Mouse (Mus musculus) kidney, adult 18-20 months (tissue): Measurements from ENCODE around the gene Pxdc1.
A peak's percentile ranks its signal among the peaks of the same experiment; 100 is the strongest.

Experiments used
- DNase-seq: peaks from one replicate; pipeline ENCODE4 v3.0.0; 2021

Gene Pxdc1

GRCm38 (mm10) chr13:34650953-34651352, 2.3 kb downstream of the Pxdc1 start:
- peak; percentile 19 for DNase-seq

- no peak for DNase-seq
These were observed 2.9 kb downstream of the Pxdc1 start for GRCm38 (mm10) chr13:34650371-34650770.

- peak; percentile 7 for DNase-seq
These were observed 5.5 kb downstream of the Pxdc1 start for GRCm38 (mm10) chr13:34647751-34648150.

GRCm38 (mm10) chr13:34647221-34647620, 6.1 kb downstream of the Pxdc1 start:
- peak; percentile 8 for DNase-seq

DNA sequence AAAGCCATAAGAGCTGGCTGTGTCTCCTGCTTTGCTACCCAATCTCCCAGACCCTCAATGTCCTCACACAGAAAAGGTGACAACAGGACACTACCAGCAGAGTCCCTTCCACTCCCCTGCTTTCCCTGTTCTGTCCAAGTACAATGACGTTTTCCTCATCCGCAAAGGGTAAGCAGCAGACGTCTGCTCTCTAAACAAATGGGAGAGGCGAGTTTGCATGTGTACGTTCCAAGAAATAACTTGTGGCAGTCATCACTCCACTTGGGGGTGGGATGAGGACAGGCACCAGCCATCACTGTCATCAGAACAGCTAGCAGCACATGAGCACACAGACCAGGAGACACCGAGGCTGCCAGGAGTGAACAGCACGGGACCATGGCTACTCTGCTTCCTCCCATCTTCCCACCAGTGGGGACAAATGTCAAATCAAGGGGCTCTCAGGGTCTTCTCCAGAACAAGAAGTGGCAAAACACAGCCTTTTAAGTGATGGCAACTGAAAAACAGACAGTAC, 7.0 kb downstream of the Pxdc1 start:
- DNase-seq: no peak

GRCm38 (mm10) chr13:34645519-34645918, 7.8 kb downstream of the Pxdc1 start:
- DNase-seq: no peak

DNA sequence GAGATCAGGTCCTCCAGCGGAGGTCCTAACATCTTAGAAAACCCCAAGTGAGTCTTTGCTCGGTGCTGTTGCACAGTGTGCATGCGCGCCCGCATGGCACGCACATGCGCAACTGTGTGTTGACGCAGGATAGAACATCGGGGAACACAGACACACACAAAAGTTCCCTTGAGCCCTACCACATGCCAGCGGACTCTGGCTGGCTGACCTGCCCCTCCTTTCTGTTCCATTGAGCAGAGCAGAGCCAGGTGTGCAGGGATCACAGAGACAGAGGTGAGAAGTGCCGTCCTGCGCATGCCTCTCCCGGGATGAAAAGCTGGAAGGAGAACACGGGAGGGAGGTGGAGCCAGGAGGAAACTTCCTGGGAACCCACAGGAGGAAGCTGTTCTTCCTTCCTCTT, 8.9 kb downstream of the Pxdc1 start:
- no peak for DNase-seq

DNA sequence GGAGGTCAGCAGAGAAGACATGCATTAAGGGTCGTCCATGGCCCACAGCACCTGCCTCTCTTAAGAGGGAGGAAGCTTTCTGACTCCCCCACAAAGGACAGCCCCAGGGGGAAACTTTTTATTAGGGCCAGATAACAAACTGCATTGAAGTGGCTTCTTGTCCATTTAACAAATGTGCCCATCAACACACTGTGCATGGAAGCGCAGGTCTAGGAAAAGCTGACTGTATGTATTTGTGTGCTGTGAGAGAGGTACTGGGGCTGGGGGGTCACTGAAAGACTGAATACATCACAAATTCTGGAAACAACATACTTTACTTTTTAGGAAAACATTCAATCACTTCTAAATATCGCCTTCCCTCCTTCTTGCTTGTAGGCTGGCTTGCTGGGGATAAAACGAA, 9.4 kb downstream of the Pxdc1 start:
- DNase-seq: no peak

- DNase-seq: peak; percentile 73
These were observed 10.1 kb downstream of the Pxdc1 start for GRCm38 (mm10) chr13:34642941-34643875.

DNA sequence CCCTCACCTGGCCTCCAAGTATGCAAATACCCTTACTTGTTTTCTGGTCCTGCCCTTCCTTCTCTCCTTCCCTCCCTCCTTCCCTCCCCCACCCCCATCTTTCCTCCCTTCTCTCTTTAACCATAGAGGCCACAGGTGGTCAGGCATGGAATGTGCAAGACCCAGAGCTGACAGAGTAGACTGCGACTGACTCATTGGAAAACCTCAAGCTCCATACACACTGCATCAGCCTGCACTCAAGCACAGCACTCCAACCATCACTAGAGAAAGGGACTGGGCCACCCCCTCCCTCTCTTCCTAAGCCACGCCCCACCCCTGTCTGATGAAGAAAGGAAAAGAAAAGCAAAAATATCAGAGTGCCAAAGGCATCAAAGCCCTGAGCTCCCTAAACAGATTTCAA, 12.2 kb downstream of the Pxdc1 start:
- no peak for DNase-seq

- peak; percentile 79 for DNase-seq
These were observed 17.3 kb downstream of the Pxdc1 start for GRCm38 (mm10) chr13:34635978-34636377.

GRCm38 (mm10) chr13:34630319-34630718, 23.0 kb downstream of the Pxdc1 start:
- DNase-seq: no peak

DNA sequence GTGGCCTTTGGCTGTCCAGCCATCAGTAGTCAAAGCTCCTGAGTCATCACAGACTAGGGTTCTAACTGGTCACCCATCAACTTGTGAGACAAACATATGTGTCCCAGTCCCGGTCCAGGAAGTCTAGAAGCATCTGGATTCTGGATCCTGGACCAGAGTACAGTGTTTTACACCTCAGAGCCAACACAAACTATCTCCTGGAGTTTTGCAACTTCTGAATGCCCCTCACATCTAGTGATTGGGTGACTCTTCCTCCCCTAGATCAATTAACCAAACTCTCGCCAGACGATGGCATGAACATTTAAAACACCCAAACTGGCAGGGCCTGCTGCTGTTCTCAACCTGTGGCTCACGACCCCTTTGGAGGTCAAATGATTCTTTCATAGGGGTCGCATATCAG, 23.5 kb downstream of the Pxdc1 start:
- no peak for DNase-seq

DNA sequence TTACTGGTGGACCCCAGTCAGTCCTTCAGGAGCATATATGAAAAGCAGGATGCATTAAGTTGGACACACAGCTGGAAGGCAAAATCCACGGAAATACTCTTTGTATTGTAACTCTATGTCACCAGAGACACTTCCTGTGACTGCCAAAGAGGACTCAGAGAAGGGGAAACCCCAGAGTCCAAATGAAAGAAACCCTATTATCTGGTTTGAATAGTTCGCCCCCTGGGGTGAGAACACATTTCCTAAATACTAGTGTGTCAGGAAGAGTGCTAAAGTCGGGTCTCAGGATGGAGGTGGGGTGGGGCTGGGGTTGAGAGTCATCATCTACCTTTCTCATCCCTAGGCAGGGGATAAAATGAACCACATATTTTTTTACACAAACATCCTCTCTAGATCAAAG, 25.8 kb downstream of the Pxdc1 start:
- DNase-seq: no peak

DNA sequence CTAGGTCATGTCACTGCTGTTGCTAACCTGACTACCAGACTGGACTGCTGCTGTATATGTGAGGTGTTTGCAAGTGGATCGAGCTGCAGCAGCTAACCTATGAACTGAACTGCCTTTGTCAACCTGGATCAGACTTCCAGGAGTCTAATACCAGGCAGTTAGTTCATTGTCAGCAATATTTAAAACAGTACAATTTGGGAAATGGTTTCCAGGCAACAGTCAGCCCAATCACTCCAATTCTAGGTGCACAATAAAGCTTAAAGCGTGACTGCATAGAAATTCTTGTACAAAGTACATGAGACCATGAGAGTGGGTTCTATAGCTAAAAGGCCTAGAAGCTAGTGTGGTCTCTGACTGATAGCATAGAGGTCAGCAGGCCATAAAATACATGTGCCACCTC, 28.9 kb downstream of the Pxdc1 start:
- no peak for DNase-seq

GRCm38 (mm10) chr13:34612402-34612801, 40.9 kb downstream of the Pxdc1 start:
- DNase-seq: no peak

GRCm38 (mm10) chr13:34609711-34610110, 43.6 kb downstream of the Pxdc1 start:
- DNase-seq: no peak

DNA sequence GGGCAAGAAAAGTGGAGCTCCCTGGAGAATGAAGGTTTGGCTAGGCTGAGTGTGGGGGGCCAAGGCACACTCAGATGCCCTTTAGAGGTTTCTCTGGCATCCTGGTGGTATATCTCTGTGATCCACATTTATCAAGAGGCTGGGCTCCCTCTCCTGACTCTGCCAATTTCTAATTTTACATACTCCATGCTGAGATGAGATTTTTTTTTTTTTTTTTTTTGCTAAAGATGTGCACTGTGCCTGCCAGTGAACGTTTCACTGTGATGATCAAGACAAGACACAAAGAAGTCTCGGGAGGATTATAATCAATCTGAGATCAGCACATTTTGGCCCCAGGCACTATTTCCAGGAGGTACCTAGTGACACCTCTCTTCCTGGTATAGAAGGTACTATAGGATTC, 46.2 kb downstream of the Pxdc1 start:
- DNase-seq: no peak

GRCm38 (mm10) chr13:34605884-34606283, 47.4 kb downstream of the Pxdc1 start:
- no peak for DNase-seq

GRCm38 (mm10) chr13:34605206-34605605, 48.1 kb downstream of the Pxdc1 start:
- no peak for DNase-seq

- DNase-seq: no peak
These were observed 48.9 kb downstream of the Pxdc1 start for GRCm38 (mm10) chr13:34604406-34604805.

- no peak for DNase-seq
These were observed 50.5 kb downstream of the Pxdc1 start for GRCm38 (mm10) chr13:34602757-34603156.

GRCm38 (mm10) chr13:34596797-34597196, 56.5 kb downstream of the Pxdc1 start:
- no peak for DNase-seq
